In the genomic region with DNA sequence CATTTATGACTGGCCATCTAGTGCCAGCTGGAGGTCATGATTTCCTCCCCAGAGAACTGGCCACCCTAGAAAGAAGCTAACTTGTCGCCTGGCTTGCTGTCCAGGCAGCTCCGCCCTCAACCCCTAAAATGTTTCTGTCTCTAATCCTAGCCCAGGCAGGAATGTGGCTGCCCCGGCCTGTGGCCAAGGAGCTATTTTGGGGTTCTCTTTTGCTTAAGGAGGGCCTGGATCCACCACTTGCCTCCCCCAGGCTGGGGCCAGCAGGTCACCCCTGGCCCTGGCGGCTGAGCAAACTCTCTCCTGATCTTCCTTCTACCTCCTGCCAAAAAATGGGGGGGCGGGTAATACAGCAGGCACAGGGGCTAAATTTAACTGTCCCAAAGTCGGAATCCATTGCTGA, we compare ENCODE assay signal across 8 mouse cellular contexts. TPM values are rescaled to one million over a fixed set of nuclear protein-coding genes. Genes with fewer than 3 reads are reported as not detected.
DNase-seq lines count a peak whose midpoint lies in the region; ATAC-seq and TF ChIP-seq lines count a peak whose summit lies in the region.

No protein-coding gene starts in this region.

- peaks cover 35 to 55% of the 10 kb centered on the region in 2 experiments for H3K4me1 ChIP-seq in heart, embryonic 14.5 days (ENCODE audit: control insufficient read depth in 2 of 2, insufficient read depth in 2 of 2, low read length in 2 of 2)
- peaks cover 9% of the 10 kb centered on the region for H3K4me1 ChIP-seq in lung, embryonic 14.5 days (ENCODE audit: insufficient read depth)
- peaks cover 9% of the 10 kb centered on the region for H3K4me1 ChIP-seq in midbrain, embryonic 11.5 days (ENCODE audit: control insufficient read depth, insufficient read depth, low read length)

- TF ChIP-seq CTCF in lung, embryonic 14.5 days (IDR thresholded peaks at IDR 0.05; ENCODE audit: low read depth): no peak

- peak overlapping the region; percentile 39 for H3K9ac ChIP-seq in heart, embryonic 14.5 days (ENCODE audit: low read length)
- H3K9ac ChIP-seq in lung, embryonic 14.5 days: no peak overlapping the region
- no peak overlapping the region for H3K9ac ChIP-seq in midbrain, embryonic 11.5 days (ENCODE audit: low read length)

- peak overlapping the region; percentile 78 for H3K27ac ChIP-seq in heart, embryonic 14.5 days (replicated peaks in 1 of 2; ENCODE audit: control insufficient read depth in 1 of 2, insufficient read depth in 1 of 2, low read depth in 2 of 2, low read length in 2 of 2)
- peak overlapping the region; percentile 28; the same call in 1 of the 2 replicates for H3K27ac ChIP-seq in lung, embryonic 14.5 days (ENCODE audit: low read depth)
- H3K27ac ChIP-seq in midbrain, embryonic 11.5 days (ENCODE audit: low read depth, low read length): no peak overlapping the region

- ATAC-seq in heart, embryonic 14.5 days (ENCODE audit: insufficient number of reproducible peaks, insufficient read depth, low FRiP score, low read depth): peak; percentile 35
- peak; percentile 3; the same call in 1 of the 2 replicates for ATAC-seq in lung, embryonic 14.5 days (ENCODE audit: insufficient read depth)
- no peak for ATAC-seq in midbrain, embryonic 11.5 days (ENCODE audit: low FRiP score)

- no peaks in the 10 kb centered on the region for H3K9me3 ChIP-seq in heart, embryonic 14.5 days (ENCODE audit: control insufficient read depth, low read length)
- no peaks in the 10 kb centered on the region for H3K9me3 ChIP-seq in lung, embryonic 14.5 days (ENCODE audit: low read depth, low read length)
- no peaks in the 10 kb centered on the region for H3K9me3 ChIP-seq in midbrain, embryonic 11.5 days (ENCODE audit: control insufficient read depth, low read length)

- H3K36me3 ChIP-seq in heart, embryonic 14.5 days (ENCODE audit: control insufficient read depth, insufficient read depth, low read length): peaks cover 65% of the 10 kb centered on the region
- H3K36me3 ChIP-seq in lung, embryonic 14.5 days (ENCODE audit: insufficient read depth): peaks cover 67% of the 10 kb centered on the region
- H3K36me3 ChIP-seq in midbrain, embryonic 11.5 days (ENCODE audit: control insufficient read depth, insufficient read depth, low read length): peaks cover 32% of the 10 kb centered on the region

- H3K4me2 ChIP-seq in heart, embryonic 14.5 days (ENCODE audit: low read length): peak overlapping the region; percentile 55
- H3K4me2 ChIP-seq in lung, embryonic 14.5 days: peak overlapping the region; percentile 56
- no peak overlapping the region for H3K4me2 ChIP-seq in midbrain, embryonic 11.5 days

- peak; percentile 60 to 82 for DNase-seq in adrenal gland, adult (ENCODE audit: inconsistent age in 2 of 2, low spot score in 1 of 2)
- DNase-seq in adrenal gland, adult 18-20 months (ENCODE audit: low spot score in 2 of 2): no peak
- peak; percentile 54 for DNase-seq in adipocyte (ENCODE audit: low spot score)
- DNase-seq in lung, embryonic 14.5 days: peak; percentile 21
- DNase-seq in c-Kit-positive CD71-positive TER-119-positive erythroid progenitor cells, embryonic 14.5 days (ENCODE audit: low spot score): no peak
- DNase-seq in right cerebral cortex, adult 2 months (ENCODE audit: low spot score in 2 of 2): no peak
- no peak for DNase-seq in midbrain, embryonic 11.5 days (ENCODE audit: low spot score, missing footprints)

- WGBS in heart, embryonic 14.5 days: 20% methylated on average over 6 of the region's 6 CpGs
- WGBS in lung, embryonic 14.5 days: 47% methylated on average over 6 of the region's 6 CpGs
- 56% methylated on average over 6 of the region's 6 CpGs for WGBS in midbrain, embryonic 11.5 days

- H3K27me3 ChIP-seq in heart, embryonic 14.5 days (ENCODE audit: control insufficient read depth, insufficient read depth, low read length): no peaks in the 10 kb centered on the region
- no peaks in the 10 kb centered on the region for H3K27me3 ChIP-seq in lung, embryonic 14.5 days (ENCODE audit: insufficient read depth, low read length)
- no peaks in the 10 kb centered on the region for H3K27me3 ChIP-seq in midbrain, embryonic 11.5 days (ENCODE audit: control insufficient read depth, insufficient read depth, low read length)

- peak overlapping the region in 1 of 2 experiments; percentile 29; a peak in 1 of 4 replicates for H3K4me3 ChIP-seq in heart, embryonic 14.5 days (ENCODE audit: control insufficient read depth in 1 of 2, insufficient read depth in 1 of 2, low read depth in 1 of 2, low read length in 2 of 2)
- H3K4me3 ChIP-seq in lung, embryonic 14.5 days (ENCODE audit: low read depth, low read length): no peak overlapping the region
- no peak overlapping the region for H3K4me3 ChIP-seq in midbrain, embryonic 11.5 days (ENCODE audit: low read depth, low read length)

RNA-seq across cellular contexts. Expression of gene Dmpk, which starts 0.6 kb away (rescaled TPM):
- total RNA-seq in adrenal gland, adult 18-20 months (2021): 100 to 1,000 TPM; 127 to 137 TPM
- 31.1 and 36.0 TPM in 2 replicates for polyA plus RNA-seq in heart, embryonic 14.5 days (2014; fragmentation: Nextera tagmentation; extraction: Ambion mirVana)
- polyA plus RNA-seq in lung, embryonic 14.5 days (2014; fragmentation: Nextera tagmentation; extraction: Ambion mirVana): 20.9 and 23.0 TPM in 2 replicates
- polyA plus RNA-seq in midbrain, embryonic 11.5 days (2014; fragmentation: Nextera tagmentation; extraction: Ambion mirVana): 7.0 and 7.3 TPM in 2 replicates

RNA-seq across cellular contexts. Expression of gene Dmwd, which starts 7.1 kb away (rescaled TPM):
- total RNA-seq in adrenal gland, adult 18-20 months (2021): 10 to 100 TPM; 48.3 to 49.1 TPM
- polyA plus RNA-seq in heart, embryonic 14.5 days (2014; fragmentation: Nextera tagmentation; extraction: Ambion mirVana): 19.6 and 20.4 TPM in 2 replicates
- 18.5 and 19.2 TPM in 2 replicates for polyA plus RNA-seq in lung, embryonic 14.5 days (2014; fragmentation: Nextera tagmentation; extraction: Ambion mirVana)
- polyA plus RNA-seq in midbrain, embryonic 11.5 days (2014; fragmentation: Nextera tagmentation; extraction: Ambion mirVana): 15.2 and 16.9 TPM in 2 replicates

RNA-seq across cellular contexts. Expression of gene Six5, which starts 11.3 kb away (rescaled TPM):
- 10 to 100 TPM; 13.0 to 14.7 TPM for total RNA-seq in adrenal gland, adult 18-20 months (2021)
- 7.3 and 8.3 TPM in 2 replicates for polyA plus RNA-seq in heart, embryonic 14.5 days (2014; fragmentation: Nextera tagmentation; extraction: Ambion mirVana)
- polyA plus RNA-seq in lung, embryonic 14.5 days (2014; fragmentation: Nextera tagmentation; extraction: Ambion mirVana): 11.6 and 12.7 TPM in 2 replicates
- polyA plus RNA-seq in midbrain, embryonic 11.5 days (2014; fragmentation: Nextera tagmentation; extraction: Ambion mirVana): 7.0 and 8.8 TPM in 2 replicates

RNA-seq across cellular contexts. Expression of gene Rsph6a, which starts 28.6 kb away (rescaled TPM):
- not detected for total RNA-seq in adrenal gland, adult 18-20 months (2021)
- polyA plus RNA-seq in heart, embryonic 14.5 days (2014; fragmentation: Nextera tagmentation; extraction: Ambion mirVana): not detected in 2 replicates
- polyA plus RNA-seq in lung, embryonic 14.5 days (2014; fragmentation: Nextera tagmentation; extraction: Ambion mirVana): not detected in 2 replicates
- polyA plus RNA-seq in midbrain, embryonic 11.5 days (2014; fragmentation: Nextera tagmentation; extraction: Ambion mirVana): not detected in 2 replicates

RNA-seq across cellular contexts. Expression of gene Gm4969, which starts 35.1 kb away (rescaled TPM):
- not detected for total RNA-seq in adrenal gland, adult 18-20 months (2021)
- polyA plus RNA-seq in heart, embryonic 14.5 days (2014; fragmentation: Nextera tagmentation; extraction: Ambion mirVana): 1.2 TPM in 2 replicates
- polyA plus RNA-seq in lung, embryonic 14.5 days (2014; fragmentation: Nextera tagmentation; extraction: Ambion mirVana): 3.0 and 4.0 TPM in 2 replicates
- 0.46 and 0.58 TPM in 2 replicates for polyA plus RNA-seq in midbrain, embryonic 11.5 days (2014; fragmentation: Nextera tagmentation; extraction: Ambion mirVana)

Comparison
In these comparisons a context has a peak if more than half of its experiments do, and no peak if none do; other contexts are left out.
1. DNase-seq: peak in adrenal gland, adult (2 of 2), adipocyte (single experiment) and lung, embryonic 14.5 days (single experiment); none in adrenal gland, adult 18-20 months (0 of 2), c-Kit-positive CD71-positive TER-119-positive erythroid progenitor cells, embryonic 14.5 days (single experiment), right cerebral cortex, adult 2 months (0 of 2) and midbrain, embryonic 11.5 days (single experiment).